Mouse (Mus musculus): ENCODE results near the gene Lgals9.
"Not testable (repeated sequence)": the region's sequence is repeated elsewhere in the genome, so short reads cannot be mapped to it uniquely, and the experiment has no call there.

Lgals9 gene

GRCm38 (mm10) chr11:79007356-79007755, 22.6 kb upstream of the Lgals9 start:
- DNase-seq (ENCODE audit: low read depth, low spot score), result not testable (repeated sequence)

GRCm38 (mm10) chr11:79006417-79006816, 21.7 kb upstream of the Lgals9 start:
- no peak for DNase-seq (ENCODE audit: low read depth, low spot score)

- no peak for DNase-seq (ENCODE audit: low read depth, low spot score)
Observed at GRCm38 (mm10) chr11:79005578-79006394, 21.0 kb upstream of the Lgals9 start.

- DNase-seq (ENCODE audit: low read depth, low spot score), result no peak
Observed at GRCm38 (mm10) chr11:79003769-79004638, 19.3 kb upstream of the Lgals9 start.

- DNase-seq (ENCODE audit: low read depth, low spot score), result no peak
Observed at GRCm38 (mm10) chr11:79003053-79003768, 18.5 kb upstream of the Lgals9 start.

GRCm38 (mm10) chr11:79002551-79002951, 17.8 kb upstream of the Lgals9 start:
- DNase-seq (ENCODE audit: low read depth, low spot score), result no peak

- no peak for DNase-seq (ENCODE audit: low read depth, low spot score)
Observed at GRCm38 (mm10) chr11:79001871-79002270, 17.1 kb upstream of the Lgals9 start.

GRCm38 (mm10) chr11:78999118-78999517, 14.4 kb upstream of the Lgals9 start:
- no peak for DNase-seq (ENCODE audit: low read depth, low spot score)

- not testable (repeated sequence) for DNase-seq (ENCODE audit: low read depth, low spot score)
Observed at GRCm38 (mm10) chr11:78990875-78991543, 6.3 kb upstream of the Lgals9 start.

GRCm38 (mm10) chr11:78990096-78990495, 5.3 kb upstream of the Lgals9 start:
- DNase-seq (ENCODE audit: low read depth, low spot score), result no peak

GRCm38 (mm10) chr11:78989206-78989605, 4.5 kb upstream of the Lgals9 start:
- not testable (repeated sequence) for DNase-seq (ENCODE audit: low read depth, low spot score)

GRCm38 (mm10) chr11:78986311-78987002, 1.7 kb upstream of the Lgals9 start:
- DNase-seq (ENCODE audit: low read depth, low spot score), result no peak

- no peak for DNase-seq (ENCODE audit: low read depth, low spot score)
Observed at GRCm38 (mm10) chr11:78985505-78985904, 759 bp upstream of the Lgals9 start.

- no peak for DNase-seq (ENCODE audit: low read depth, low spot score)
Observed at GRCm38 (mm10) chr11:78983539-78983938, 1.2 kb downstream of the Lgals9 start.

- no peak for DNase-seq (ENCODE audit: low read depth, low spot score)
Observed at GRCm38 (mm10) chr11:78982513-78983291, 2.0 kb downstream of the Lgals9 start.

- no peak for DNase-seq (ENCODE audit: low read depth, low spot score)
Observed at GRCm38 (mm10) chr11:78982042-78982441, 2.7 kb downstream of the Lgals9 start.

- no peak for DNase-seq (ENCODE audit: low read depth, low spot score)
Observed at GRCm38 (mm10) chr11:78980083-78980634, 4.6 kb downstream of the Lgals9 start.

GRCm38 (mm10) chr11:78978176-78979019, 6.3 kb downstream of the Lgals9 start:
- no peak for DNase-seq (ENCODE audit: low read depth, low spot score)
